ENCODE assay signal across 21 mouse cellular contexts in the genomic region with DNA sequence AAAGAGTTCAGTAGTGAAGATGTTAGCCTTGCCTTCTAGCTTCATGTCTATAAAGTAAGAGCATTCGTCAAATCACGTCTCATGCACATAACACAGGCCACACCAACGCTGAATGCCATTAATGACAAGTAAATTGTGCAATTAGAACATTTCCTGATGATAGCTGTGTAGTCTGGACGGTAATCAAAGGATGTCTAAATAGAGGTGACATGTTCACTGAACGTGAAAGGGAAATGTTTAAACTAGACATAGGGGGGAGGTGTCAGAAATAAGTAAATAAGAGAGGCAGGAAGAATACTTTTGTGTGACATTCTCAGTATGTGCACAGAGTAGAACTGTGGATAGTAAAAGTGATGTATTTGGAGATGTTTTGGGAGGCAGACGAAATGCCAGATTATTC.
DNase-seq lines count a peak whose midpoint lies in the region; ATAC-seq lines count a peak whose summit lies in the region.
"Had no signal": no experiment of that assay in that cellular context is flagged by ENCODE, and none has a peak within 500 bp of the region (broad histone marks: within the 10 kb centered on the region; RNA-seq: fewer than 3 reads in every experiment).

No protein-coding gene starts in this region.

- H3K36me3 ChIP-seq in forebrain, embryonic 12.5 days (replicated peaks): no peaks in the 10 kb centered on the region
- no peaks in the 10 kb centered on the region for H3K36me3 ChIP-seq in forebrain, embryonic 13.5 days (ENCODE audit: poor library complexity, severe bottlenecking)
- H3K36me3 ChIP-seq: embryonic facial prominence, embryonic 13.5 days; embryonic facial prominence, embryonic 15.5 days; G1E had no signal

- H3K9me3 ChIP-seq in forebrain, embryonic 12.5 days: no peaks in the 10 kb centered on the region
- no peaks in the 10 kb centered on the region for H3K9me3 ChIP-seq in forebrain, embryonic 13.5 days (replicated peaks)
- H3K9me3 ChIP-seq: embryonic facial prominence, embryonic 13.5 days; embryonic facial prominence, embryonic 15.5 days; G1E had no signal

- ATAC-seq in forebrain, embryonic 12.5 days (ENCODE audit: low FRiP score): peak; percentile 33; the same call in 1 of the 2 replicates
- no peak for ATAC-seq in forebrain, embryonic 13.5 days
- ATAC-seq: CD4-positive, CD25-positive, alpha-beta regulatory T cell, adult 4 months; forebrain, embryonic 16.5 days had no signal

- no peaks in the 10 kb centered on the region for H3K4me1 ChIP-seq in forebrain, embryonic 12.5 days
- no peaks in the 10 kb centered on the region for H3K4me1 ChIP-seq in forebrain, embryonic 13.5 days
- H3K4me1 ChIP-seq: embryonic facial prominence, embryonic 13.5 days; embryonic facial prominence, embryonic 15.5 days had no signal

- DNase-seq in Muller cell, postnatal 12 days (ENCODE audit: inconsistent ontology term): peak; percentile 68
- peak; percentile 50 for DNase-seq in retina, embryonic 14.5 days (ENCODE audit: low spot score)
- no peak for DNase-seq in heart, adult 8-10 months (ENCODE audit: low spot score)
- no peak for DNase-seq in gastrocnemius, postnatal 4 days (ENCODE audit: low spot score in 2 of 2)
- DNase-seq: adrenal gland, postnatal 10 days; adrenal gland, postnatal 25 days; B cell, adult 2 months; cerebellum, adult 11-12 months; cerebellum, adult 2 months; cerebellum, adult 9-10 months; cerebellum, postnatal 10 days; cerebellum, postnatal 25 days had no signal

- H3K4me2 ChIP-seq in forebrain, embryonic 12.5 days: no peak overlapping the region
- no peak overlapping the region for H3K4me2 ChIP-seq in forebrain, embryonic 13.5 days
- H3K4me2 ChIP-seq: embryonic facial prominence, embryonic 13.5 days; embryonic facial prominence, embryonic 15.5 days had no signal

- H3K9ac ChIP-seq in forebrain, embryonic 12.5 days: no peak overlapping the region
- H3K9ac ChIP-seq in forebrain, embryonic 13.5 days: no peak overlapping the region
- H3K9ac ChIP-seq: embryonic facial prominence, embryonic 13.5 days; embryonic facial prominence, embryonic 15.5 days had no signal

- no peaks in the 10 kb centered on the region for H3K27me3 ChIP-seq in forebrain, embryonic 12.5 days
- no peaks in the 10 kb centered on the region for H3K27me3 ChIP-seq in forebrain, embryonic 13.5 days
- H3K27me3 ChIP-seq: CH12.LX; embryonic facial prominence, embryonic 13.5 days; embryonic facial prominence, embryonic 15.5 days had no signal

- H3K27ac ChIP-seq in forebrain, embryonic 12.5 days: no peak overlapping the region
- H3K27ac ChIP-seq in forebrain, embryonic 13.5 days: no peak overlapping the region
- H3K27ac ChIP-seq: embryonic facial prominence, embryonic 13.5 days; embryonic facial prominence, embryonic 15.5 days had no signal

- no peak overlapping the region for H3K4me3 ChIP-seq in forebrain, embryonic 12.5 days (replicated peaks)
- no peak overlapping the region for H3K4me3 ChIP-seq in forebrain, embryonic 13.5 days
- H3K4me3 ChIP-seq: embryonic facial prominence, embryonic 13.5 days; embryonic facial prominence, embryonic 15.5 days; erythroblast, embryonic 14.5 days had no signal

- 60% methylated on average over 6 of the region's 6 CpGs for WGBS in forebrain, embryonic 12.5 days
- 50% methylated on average over 6 of the region's 6 CpGs for WGBS in forebrain, embryonic 13.5 days

Comparison
In these comparisons a context has a peak if more than half of its experiments do, and no peak if none do; other contexts are left out.
1. DNase-seq: peak in Muller cell, postnatal 12 days (single experiment) and retina, embryonic 14.5 days (single experiment); none in heart, adult 8-10 months (single experiment) and gastrocnemius, postnatal 4 days (0 of 2).